Comparison of ENCODE assay signal across 8 mouse cellular contexts in the genomic region with DNA sequence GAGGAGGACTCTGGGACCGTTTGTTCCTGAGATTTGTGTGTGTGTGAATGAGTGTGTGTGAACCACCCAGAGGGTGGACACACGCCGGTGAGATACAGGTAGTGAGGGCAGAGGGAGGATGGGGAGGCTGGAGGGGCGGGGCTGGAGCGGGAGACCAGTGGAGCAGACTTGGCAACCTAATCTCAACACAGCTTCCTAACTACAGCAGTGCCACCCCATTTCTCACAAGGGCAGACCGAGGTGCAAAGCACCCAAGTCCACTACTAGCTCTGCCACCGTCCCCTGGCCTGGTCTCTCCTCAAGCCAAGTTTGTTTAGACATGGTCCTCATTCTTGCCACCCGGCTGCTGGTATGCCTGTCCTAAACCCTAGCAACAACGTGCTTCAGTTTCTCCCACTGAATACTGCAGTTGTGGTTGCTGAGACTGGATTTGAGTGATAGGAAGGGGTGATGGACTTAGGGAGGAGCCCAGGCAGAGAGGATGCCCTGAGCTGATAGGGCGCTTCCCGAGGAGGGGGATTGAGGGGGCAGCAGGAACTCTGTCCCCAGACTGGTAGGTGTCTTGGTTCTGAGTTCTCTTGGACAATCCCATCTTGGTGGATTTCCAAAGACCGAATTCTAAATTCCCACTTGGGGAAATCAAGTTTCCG. TPM values are rescaled to one million over a fixed set of nuclear protein-coding genes. Genes with fewer than 3 reads are reported as not detected.
A peak's percentile ranks its signal among the peaks of the same experiment; 100 is the strongest.
DNase-seq lines count a peak whose midpoint lies in the region; ATAC-seq and TF ChIP-seq lines count a peak whose summit lies in the region.

No protein-coding gene starts in this region.

- H3K9me3 ChIP-seq in kidney, embryonic 15.5 days (replicated peaks): no peaks in the 10 kb centered on the region
- no peaks in the 10 kb centered on the region for H3K9me3 ChIP-seq in embryonic facial prominence, embryonic 13.5 days
- H3K9me3 ChIP-seq in hindbrain, embryonic 16.5 days (ENCODE audit: control insufficient read depth, low read length): no peaks in the 10 kb centered on the region
- no peaks in the 10 kb centered on the region for H3K9me3 ChIP-seq in midbrain, postnatal 0 days (ENCODE audit: low read length)

- peak overlapping the region; percentile 100 for H3K27ac ChIP-seq in kidney, embryonic 15.5 days
- peak overlapping the region; percentile 100 for H3K27ac ChIP-seq in embryonic facial prominence, embryonic 13.5 days
- peak overlapping the region; percentile 100 for H3K27ac ChIP-seq in hindbrain, embryonic 16.5 days (ENCODE audit: low read depth, low read length)
- H3K27ac ChIP-seq in midbrain, postnatal 0 days (ENCODE audit: low read depth, low read length): peak overlapping the region; percentile 47

- H3K9ac ChIP-seq in kidney, embryonic 15.5 days: peak overlapping the region; percentile 92
- H3K9ac ChIP-seq in embryonic facial prominence, embryonic 13.5 days: peak overlapping the region; percentile 96
- H3K9ac ChIP-seq in hindbrain, embryonic 16.5 days (ENCODE audit: low read depth, low read length): peak overlapping the region; percentile 98
- peak overlapping the region; percentile 94 for H3K9ac ChIP-seq in midbrain, postnatal 0 days (replicated peaks; ENCODE audit: low read length, poor library complexity, severe bottlenecking)

- TF ChIP-seq CTCF in midbrain, postnatal 0 days (IDR thresholded peaks at IDR 0.05): no peak

- H3K27me3 ChIP-seq in kidney, embryonic 15.5 days: no peaks in the 10 kb centered on the region
- no peaks in the 10 kb centered on the region for H3K27me3 ChIP-seq in embryonic facial prominence, embryonic 13.5 days
- H3K27me3 ChIP-seq in hindbrain, embryonic 16.5 days (replicated peaks; ENCODE audit: control insufficient read depth, insufficient read depth, low read length): no peaks in the 10 kb centered on the region
- H3K27me3 ChIP-seq in midbrain, postnatal 0 days (ENCODE audit: insufficient read depth, low read length): no peaks in the 10 kb centered on the region

- H3K36me3 ChIP-seq in kidney, embryonic 15.5 days: no peaks in the 10 kb centered on the region
- peaks cover 5% of the 10 kb centered on the region; the same call in 1 of the 2 replicates for H3K36me3 ChIP-seq in embryonic facial prominence, embryonic 13.5 days
- H3K36me3 ChIP-seq in hindbrain, embryonic 16.5 days (ENCODE audit: control insufficient read depth, insufficient read depth, low read length): no peaks in the 10 kb centered on the region
- no peaks in the 10 kb centered on the region for H3K36me3 ChIP-seq in midbrain, postnatal 0 days (ENCODE audit: insufficient read depth, low read length)

- peak overlapping the region; percentile 85 for H3K4me2 ChIP-seq in kidney, embryonic 15.5 days
- H3K4me2 ChIP-seq in embryonic facial prominence, embryonic 13.5 days: peak overlapping the region; percentile 88
- H3K4me2 ChIP-seq in hindbrain, embryonic 16.5 days (ENCODE audit: low read length): peak overlapping the region; percentile 92
- peak overlapping the region; percentile 91 for H3K4me2 ChIP-seq in midbrain, postnatal 0 days (ENCODE audit: low read depth, low read length, poor library complexity, severe bottlenecking)

- H3K4me1 ChIP-seq in kidney, embryonic 15.5 days: peaks cover 51% of the 10 kb centered on the region
- H3K4me1 ChIP-seq in embryonic facial prominence, embryonic 13.5 days: peaks cover 42% of the 10 kb centered on the region
- peaks cover 33% of the 10 kb centered on the region for H3K4me1 ChIP-seq in hindbrain, embryonic 16.5 days (ENCODE audit: control insufficient read depth, insufficient read depth, low read depth, low read length)
- peaks cover 10% of the 10 kb centered on the region; the same call in 1 of the 2 replicates for H3K4me1 ChIP-seq in midbrain, postnatal 0 days (ENCODE audit: insufficient read depth, low read length)

- H3K4me3 ChIP-seq in kidney, embryonic 15.5 days (replicated peaks): peak overlapping the region; percentile 83
- peak overlapping the region; percentile 84 for H3K4me3 ChIP-seq in embryonic facial prominence, embryonic 13.5 days
- H3K4me3 ChIP-seq in hindbrain, embryonic 16.5 days (ENCODE audit: low read length): peak overlapping the region; percentile 90
- peak overlapping the region; percentile 74 for H3K4me3 ChIP-seq in midbrain, postnatal 0 days (ENCODE audit: low read depth, low read length)

- WGBS in kidney, embryonic 15.5 days: 12% methylated on average over 13 of the region's 13 CpGs
- 22% methylated on average over 13 of the region's 13 CpGs for WGBS in embryonic facial prominence, embryonic 13.5 days
- WGBS in hindbrain, embryonic 16.5 days: 17% methylated on average over 13 of the region's 13 CpGs
- whole genome bisulfite sequencing in midbrain, postnatal 0 days: 16% methylated on average over 13 of the region's 13 CpGs

- no peak for ATAC-seq in kidney, embryonic 15.5 days (replicated peaks; ENCODE audit: low FRiP score)
- ATAC-seq in embryonic facial prominence, embryonic 13.5 days (ENCODE audit: insufficient number of reproducible peaks, insufficient read depth, low FRiP score, low TSS enrichment, low read depth): no peak
- no peak for ATAC-seq in hindbrain, embryonic 16.5 days
- no peak for ATAC-seq in midbrain, postnatal 0 days (ENCODE audit: low FRiP score)

- no peak for DNase-seq in kidney, adult 18-20 months
- no peak for DNase-seq in midbrain, postnatal 0 days (ENCODE audit: low spot score)
- no peak for DNase-seq in spleen, postnatal 36 days (ENCODE audit: low spot score in 2 of 2)
- no peak for DNase-seq in embryo, embryonic 11 days
- no peak for DNase-seq in lung, postnatal 36 days

RNA-seq across cellular contexts. Expression of a gene that starts 2.5 kb away (rescaled TPM):
- 10.6 and 12.2 TPM in 2 replicates for polyA plus RNA-seq in kidney, embryonic 15.5 days (2015; fragmentation: Nextera tagmentation; extraction: Ambion mirVana)
- polyA plus RNA-seq in embryonic facial prominence, embryonic 13.5 days (2015; fragmentation: Nextera tagmentation; extraction: Ambion mirVana): 13.1 and 13.2 TPM in 2 replicates
- polyA plus RNA-seq in hindbrain, embryonic 16.5 days (2015; fragmentation: Nextera tagmentation; extraction: Ambion mirVana): 10.5 and 11.8 TPM in 2 replicates
- 45.3 and 55.7 TPM in 2 replicates for total RNA-seq in midbrain, postnatal 0 days (2014; rRNA removed)
- 9.4 and 10.8 TPM in 2 replicates for polyA plus RNA-seq in midbrain, postnatal 0 days (2015; fragmentation: Nextera tagmentation; extraction: Ambion mirVana)

RNA-seq across cellular contexts. Expression of a gene that starts 19.0 kb away (rescaled TPM):
- polyA plus RNA-seq in kidney, embryonic 15.5 days (2015; fragmentation: Nextera tagmentation; extraction: Ambion mirVana): 1.1 and 2.2 TPM in 2 replicates
- 2.1 and 2.3 TPM in 2 replicates for polyA plus RNA-seq in embryonic facial prominence, embryonic 13.5 days (2015; fragmentation: Nextera tagmentation; extraction: Ambion mirVana)
- 72.0 and 74.0 TPM in 2 replicates for polyA plus RNA-seq in hindbrain, embryonic 16.5 days (2015; fragmentation: Nextera tagmentation; extraction: Ambion mirVana)
- total RNA-seq in midbrain, postnatal 0 days (2014; rRNA removed): 72.5 and 80.2 TPM in 2 replicates
- 103 and 111 TPM in 2 replicates for polyA plus RNA-seq in midbrain, postnatal 0 days (2015; fragmentation: Nextera tagmentation; extraction: Ambion mirVana)

RNA-seq across cellular contexts. Expression of a gene that starts 19.4 kb away (rescaled TPM):
- 42.4 and 45.7 TPM in 2 replicates for polyA plus RNA-seq in kidney, embryonic 15.5 days (2015; fragmentation: Nextera tagmentation; extraction: Ambion mirVana)
- 44.1 and 47.8 TPM in 2 replicates for polyA plus RNA-seq in embryonic facial prominence, embryonic 13.5 days (2015; fragmentation: Nextera tagmentation; extraction: Ambion mirVana)
- polyA plus RNA-seq in hindbrain, embryonic 16.5 days (2015; fragmentation: Nextera tagmentation; extraction: Ambion mirVana): 12.5 and 13.8 TPM in 2 replicates
- 15.1 and 15.2 TPM in 2 replicates for total RNA-seq in midbrain, postnatal 0 days (2014; rRNA removed)
- 13.9 and 16.6 TPM in 2 replicates for polyA plus RNA-seq in midbrain, postnatal 0 days (2015; fragmentation: Nextera tagmentation; extraction: Ambion mirVana)

RNA-seq across cellular contexts. Expression of a gene that starts 20.0 kb away (rescaled TPM):
- polyA plus RNA-seq in kidney, embryonic 15.5 days (2015; fragmentation: Nextera tagmentation; extraction: Ambion mirVana): 0.56 and 0.77 TPM in 2 replicates
- polyA plus RNA-seq in embryonic facial prominence, embryonic 13.5 days (2015; fragmentation: Nextera tagmentation; extraction: Ambion mirVana): 0.25 and 0.44 TPM in 2 replicates
- 3.1 and 4.1 TPM in 2 replicates for polyA plus RNA-seq in hindbrain, embryonic 16.5 days (2015; fragmentation: Nextera tagmentation; extraction: Ambion mirVana)
- 0.94 and 1.8 TPM in 2 replicates for total RNA-seq in midbrain, postnatal 0 days (2014; rRNA removed)
- polyA plus RNA-seq in midbrain, postnatal 0 days (2015; fragmentation: Nextera tagmentation; extraction: Ambion mirVana): 3.3 and 4.9 TPM in 2 replicates

RNA-seq across cellular contexts. Expression of a gene that starts 51.6 kb away (rescaled TPM):
- 1.1 and 1.9 TPM in 2 replicates for polyA plus RNA-seq in kidney, embryonic 15.5 days (2015; fragmentation: Nextera tagmentation; extraction: Ambion mirVana)
- polyA plus RNA-seq in embryonic facial prominence, embryonic 13.5 days (2015; fragmentation: Nextera tagmentation; extraction: Ambion mirVana): 2.8 and 2.9 TPM in 2 replicates
- 2.1 and 2.2 TPM in 2 replicates for polyA plus RNA-seq in hindbrain, embryonic 16.5 days (2015; fragmentation: Nextera tagmentation; extraction: Ambion mirVana)
- total RNA-seq in midbrain, postnatal 0 days (2014; rRNA removed): 3.0 and 4.2 TPM in 2 replicates
- polyA plus RNA-seq in midbrain, postnatal 0 days (2015; fragmentation: Nextera tagmentation; extraction: Ambion mirVana): 3.0 and 3.4 TPM in 2 replicates

Comparison
In these comparisons a context has a peak if more than half of its experiments do, and no peak if none do; other contexts are left out.
1. H3K27ac ChIP-seq: peak in every context shown above with its lines; median percentile 100 in kidney, embryonic 15.5 days; 100 in embryonic facial prominence, embryonic 13.5 days; 100 in hindbrain, embryonic 16.5 days; 47 in midbrain, postnatal 0 days.
2. RNA of a gene that starts 19.0 kb away (polyA plus RNA-seq): 103 to 111 TPM in midbrain, postnatal 0 days and 72.0 to 74.0 TPM in hindbrain, embryonic 16.5 days; 2.1 to 2.3 TPM in embryonic facial prominence, embryonic 13.5 days and 1.1 to 2.2 TPM in kidney, embryonic 15.5 days; every median in the first group is over 10 times any median in the second.
3. Peak in every context shown above with its lines, with median percentiles within 50 percentile points of each other: H3K4me2 ChIP-seq, H3K4me3 ChIP-seq and H3K9ac ChIP-seq.